Mouse (Mus musculus) MEL (cell line): ENCODE results near the gene Fhit.

Experiments
- CHD1 ChIP-seq: IDR thresholded peaks from 2 replicates; pipeline ENCODE4 v1.6.1; 2012; ENCODE audit warnings: low read depth, mild to moderate bottlenecking, inconsistent platforms, low read length, improper control_type of control experiment
- CTCF ChIP-seq, 3 experiments: IDR thresholded peaks in 2 of 3; conservative IDR thresholded peaks in 1 of 3; 2 replicates each; pipeline ENCODE4 v1.5.1; 2011 to 2012; ENCODE audit warnings: low read length in 3 of 3, low read depth in 2 of 3, mild to moderate bottlenecking in 2 of 3, improper control_type of control experiment in 1 of 3, inconsistent platforms in 1 of 3, mixed read lengths in 1 of 3, moderate library complexity in 1 of 3; ENCODE audit not compliant: control insufficient read depth in 1 of 3, insufficient read depth in 1 of 3, poor library complexity in 1 of 3, severe bottlenecking in 1 of 3
- HCFC1 ChIP-seq: IDR thresholded peaks from 2 replicates; pipeline ENCODE4 v1.6.1; 2012; ENCODE audit warnings: low read depth, mild to moderate bottlenecking, inconsistent platforms, low read length, improper control_type of control experiment, moderate library complexity
- RCOR1 ChIP-seq: IDR thresholded peaks from 2 replicates; pipeline ENCODE4 v1.6.1; 2012; ENCODE audit warnings: low read depth, mild to moderate bottlenecking, inconsistent platforms, low read length, improper control_type of control experiment

DNA sequence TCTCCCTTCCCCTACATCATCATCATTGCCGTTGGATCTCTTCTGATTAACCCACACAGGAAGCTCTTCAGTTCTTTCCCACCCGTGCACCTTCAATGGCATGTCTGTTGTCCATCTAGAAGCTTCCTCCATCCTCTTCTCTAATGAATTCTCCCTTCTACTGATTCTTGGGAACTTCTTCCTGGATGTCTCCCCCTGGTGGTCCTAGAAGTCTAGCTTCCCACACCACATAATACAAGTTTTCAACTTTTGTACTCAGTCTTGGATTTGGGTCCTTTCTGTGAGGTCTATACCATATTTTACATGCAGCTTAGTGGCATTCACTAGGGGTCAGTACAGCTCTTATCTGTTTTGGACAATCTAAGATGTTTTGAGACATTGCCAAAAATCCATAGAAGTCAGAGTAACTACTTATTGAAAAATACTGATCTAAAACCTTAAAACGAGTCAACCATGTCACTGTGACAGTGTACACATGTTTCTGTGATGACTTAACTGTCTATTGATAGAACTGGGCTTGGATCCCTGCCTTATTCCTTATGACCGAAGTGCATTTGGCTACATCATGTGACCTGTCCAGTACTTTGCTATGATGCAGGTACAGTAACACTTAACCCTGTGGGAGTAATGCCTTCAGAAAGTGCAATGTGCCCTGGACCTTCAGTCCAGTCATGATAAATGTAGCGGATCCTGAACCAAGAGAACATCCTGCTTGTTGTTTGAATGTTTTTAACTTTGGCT, 1141.3 kb downstream of the Fhit start:
- TF ChIP-seq RCOR1 (no peak), CTCF (IDR thresholded peaks at IDR 0.05 in 2 of 3, conservative IDR thresholded peaks at IDR 0.05 in 1 of 3; ENCODE audit: control insufficient read depth in 1 of 3, insufficient read depth in 1 of 3, low read depth in 2 of 3, low read length in 3 of 3, poor library complexity in 1 of 3, severe bottlenecking in 1 of 3) (no peak; a peak in 1 of 6 replicates), HCFC1 (no peak), CHD1 (no peak)
